Mouse (Mus musculus) heart, postnatal 25 days (tissue): ENCODE results near the gene Hirip3. TPM values are rescaled to one million over a fixed set of nuclear protein-coding genes. Genes with fewer than 3 reads are reported as not detected.

Experiments
- DNase-seq: peaks from one replicate; pipeline ENCODE4 v3.0.0; 2022; ENCODE audit warnings: low spot score
- intact Hi-C: fragments of 180-260 bp; cut with DNase I; formaldehyde crosslinking; loops from one replicate; pipeline ENCODE4 v1.15.1; 2025
- total RNA-seq, 2 experiments: library from RNA; stranded (reverse); gene quantifications; 2 replicates each; pipeline ENCODE4 v1.2.3; 2021

Hirip3 gene
- 1 to 10 TPM; 5.1 to 5.5 TPM for total RNA-seq

DNA sequence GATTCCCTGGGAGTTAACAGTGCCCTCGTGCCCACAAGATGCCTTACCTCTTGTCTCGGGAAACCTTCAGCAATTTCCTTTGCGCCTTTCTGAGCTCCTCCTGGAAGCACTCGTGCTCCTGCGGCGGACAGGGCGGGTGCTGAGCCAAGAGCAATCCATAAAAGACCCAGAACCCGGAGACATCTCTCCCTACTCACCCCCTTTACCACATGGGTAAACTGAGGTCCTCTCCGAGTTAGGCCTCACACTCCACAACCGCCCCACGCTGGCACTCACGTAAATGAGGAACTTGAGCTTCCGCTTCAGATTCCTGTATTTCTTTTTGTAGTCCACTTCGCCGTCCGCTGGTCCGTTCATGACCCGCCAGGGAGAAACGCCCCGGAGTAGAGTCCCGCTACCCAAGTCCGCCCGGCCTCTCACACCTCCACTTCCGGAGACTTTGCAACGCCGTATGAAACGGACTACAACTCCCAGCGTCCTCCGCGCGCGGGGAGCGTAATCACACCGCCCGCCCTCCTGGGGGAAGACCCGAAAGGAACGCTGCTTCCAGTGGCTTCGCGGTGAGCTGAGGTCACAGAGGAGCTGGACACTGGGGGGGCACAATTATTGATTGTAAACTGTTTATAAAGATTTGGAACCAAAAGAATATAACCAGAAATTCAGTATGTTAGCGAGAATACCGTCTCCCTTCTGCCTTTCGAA lies at the start of gene Hirip3:
Gene Hirip3, plus strand, starts transcription at position 544 of the 702 bp plus-strand sequence.
- intact Hi-C loops = loop anchor here (5.0 kb wide), 1 partner anchor 36 kb away; no protein-coding TSS in a partner anchor
- peak; percentile 91 for DNase-seq

- DNase-seq = no peak
- intact Hi-C loops = no loop called here
These were observed 46.0 kb upstream of the Hirip3 start for GRCm38 (mm10) chr7:126815726-126816222.

- intact Hi-C loops = no loop called here
- DNase-seq = no peak
These were observed 45.3 kb upstream of the Hirip3 start for GRCm38 (mm10) chr7:126816494-126816893.

- DNase-seq = no peak
- intact Hi-C loops = no loop called here
These were observed 44.2 kb upstream of the Hirip3 start for GRCm38 (mm10) chr7:126817595-126817994.

GRCm38 (mm10) chr7:126818818-126819217 lies 43.0 kb upstream of the Hirip3 start:
- intact Hi-C loops = no loop called here
- no peak for DNase-seq

- intact Hi-C loops = loop anchor here (1.0 to 5.0 kb wide), 2 partner anchors 205 to 283 kb away; partner anchors contain the start of gene Maz
These were observed 39.8 kb upstream of the Hirip3 start for GRCm38 (mm10) chr7:126821835-126822511.

GRCm38 (mm10) chr7:126822741-126823140 lies 39.0 kb upstream of the Hirip3 start:
- no peak for DNase-seq
- intact Hi-C loops = loop anchor here (1.0 to 5.0 kb wide), 2 partner anchors 205 to 283 kb away; partner anchors contain the start of gene Maz

More at GRCm38 (mm10) chr7:126821835-126822511, 39.8 kb upstream of the Hirip3 start:
- DNase-seq = peak; percentile 57

DNA sequence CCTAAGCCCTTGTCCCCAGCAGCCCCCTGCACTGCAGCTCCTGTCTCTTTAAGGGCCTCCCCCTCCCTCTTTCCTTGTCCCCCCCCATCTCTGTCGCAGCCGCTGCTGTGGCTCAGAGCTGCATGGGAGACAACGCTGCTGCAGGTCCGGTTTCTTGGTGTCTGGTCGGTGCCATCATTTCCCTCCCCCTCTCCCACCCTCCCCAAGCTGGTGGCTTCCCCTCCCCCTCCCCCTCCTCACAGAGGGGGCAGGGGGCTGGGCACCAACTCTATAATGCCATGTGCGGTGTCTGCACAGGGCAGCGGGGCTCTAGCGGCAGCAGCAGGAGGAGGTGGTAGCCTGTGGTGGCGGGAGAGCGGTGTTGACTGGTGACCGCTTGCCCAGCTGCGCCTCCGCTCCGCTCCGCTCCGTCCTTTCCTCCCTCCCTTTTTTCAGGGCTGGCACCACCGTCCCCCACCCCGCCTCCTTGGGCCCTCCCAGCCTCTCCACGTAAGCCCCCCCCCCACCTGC lies 38.5 kb upstream of the Hirip3 start:
- no peak for DNase-seq
- intact Hi-C loops = loop anchor here (5.0 kb wide), 1 partner anchor 204 kb away; the partner anchor contains the start of gene Maz

DNA sequence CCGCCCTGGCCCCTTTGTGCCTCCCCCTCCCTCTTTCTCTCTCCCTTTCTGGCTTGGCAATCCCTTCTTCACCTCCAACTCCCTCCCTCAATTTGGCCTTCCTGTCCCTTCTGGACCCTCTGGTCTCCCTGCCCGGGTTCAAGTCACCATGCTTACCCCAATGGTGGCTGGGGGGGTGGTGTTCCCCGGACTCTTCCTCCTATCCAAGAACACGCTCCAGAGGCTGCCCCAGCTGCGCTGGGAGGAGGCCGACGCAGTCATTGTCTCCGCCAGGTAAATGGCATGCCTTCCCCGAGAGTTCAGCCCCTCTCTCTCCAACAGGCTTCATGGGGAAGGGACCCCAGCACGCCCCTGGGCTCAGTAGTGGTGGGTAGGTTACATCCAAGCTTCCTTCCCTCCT lies 37.8 kb upstream of the Hirip3 start:
- no peak for DNase-seq
- intact Hi-C loops = loop anchor here (5.0 kb wide), 1 partner anchor 203 kb away; the partner anchor contains the start of gene Maz

DNA sequence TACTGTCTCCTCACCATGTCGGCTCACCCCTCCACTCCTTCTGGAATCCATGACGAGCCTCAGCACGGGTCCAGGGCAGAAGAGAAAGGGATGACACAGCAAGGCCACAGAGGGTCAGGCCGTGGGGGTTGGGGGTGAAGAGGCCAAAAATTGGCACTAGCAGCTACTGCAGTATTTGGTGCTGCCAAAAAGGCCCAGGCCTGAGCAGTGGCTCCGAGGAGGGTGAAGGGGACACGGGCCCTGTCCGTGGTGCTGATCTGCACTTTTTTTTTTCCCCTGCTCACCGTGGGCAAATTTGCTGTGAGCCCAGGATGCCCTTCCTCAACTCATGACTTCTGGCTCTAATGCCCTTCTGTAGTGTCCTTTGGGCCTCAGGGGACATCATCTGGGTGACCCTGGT lies 36.4 kb upstream of the Hirip3 start:
- DNase-seq = no peak
- intact Hi-C loops = loop anchor here (5.0 kb wide), 1 partner anchor 122 kb away; the partner anchor contains the start of gene Asphd1

DNA sequence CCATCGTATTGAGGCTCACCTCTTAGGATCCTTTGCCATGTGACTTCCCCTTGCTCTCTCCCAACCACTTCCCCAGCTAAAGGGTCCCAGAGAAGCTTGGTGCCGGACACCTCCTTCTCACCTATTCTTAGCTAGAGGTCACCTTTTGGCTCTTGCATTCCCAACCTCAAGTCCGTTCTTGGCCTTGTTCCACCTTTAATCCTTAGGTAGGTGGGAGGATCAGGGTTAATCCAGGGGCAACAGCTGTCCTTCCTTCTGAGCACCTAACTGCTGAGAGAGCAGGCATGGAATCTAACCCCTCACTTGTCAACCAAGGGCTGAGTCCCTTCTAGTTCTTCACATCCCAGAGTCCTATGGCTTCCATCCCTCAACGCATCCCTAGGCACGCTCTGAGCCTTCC lies 35.8 kb upstream of the Hirip3 start:
- DNase-seq = no peak
- intact Hi-C loops = loop anchor here (5.0 kb wide), 1 partner anchor 121 kb away; the partner anchor contains the start of gene Asphd1

DNA sequence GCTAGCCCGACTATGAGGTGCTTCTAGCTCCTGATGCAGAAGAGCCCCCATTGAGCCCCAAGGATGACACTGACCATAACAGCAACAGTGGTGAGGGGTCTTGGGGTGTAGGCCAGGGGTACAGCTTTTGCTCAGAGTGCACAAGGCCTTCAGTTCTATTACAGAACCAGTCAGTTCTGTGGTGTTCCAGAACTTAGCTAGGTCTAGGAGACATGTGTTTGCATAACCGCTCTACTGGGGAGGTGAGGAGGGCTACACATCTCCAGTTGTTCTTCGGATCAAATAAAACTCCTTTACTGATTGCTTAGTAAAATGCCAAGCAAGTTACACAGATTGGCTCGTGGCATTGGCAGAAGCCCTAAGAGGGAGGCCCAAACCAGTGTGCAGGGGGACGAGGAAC lies 30.2 kb upstream of the Hirip3 start, which contains the start of gene 4930451I11Rik:
Gene 4930451I11Rik, minus strand, starts transcription at position 101 of the 400 bp plus-strand sequence.
- DNase-seq = no peak
- intact Hi-C loops = loop anchor here (5.0 kb wide), 2 partner anchors 56 to 131 kb away; no protein-coding TSS in a partner anchor

DNA sequence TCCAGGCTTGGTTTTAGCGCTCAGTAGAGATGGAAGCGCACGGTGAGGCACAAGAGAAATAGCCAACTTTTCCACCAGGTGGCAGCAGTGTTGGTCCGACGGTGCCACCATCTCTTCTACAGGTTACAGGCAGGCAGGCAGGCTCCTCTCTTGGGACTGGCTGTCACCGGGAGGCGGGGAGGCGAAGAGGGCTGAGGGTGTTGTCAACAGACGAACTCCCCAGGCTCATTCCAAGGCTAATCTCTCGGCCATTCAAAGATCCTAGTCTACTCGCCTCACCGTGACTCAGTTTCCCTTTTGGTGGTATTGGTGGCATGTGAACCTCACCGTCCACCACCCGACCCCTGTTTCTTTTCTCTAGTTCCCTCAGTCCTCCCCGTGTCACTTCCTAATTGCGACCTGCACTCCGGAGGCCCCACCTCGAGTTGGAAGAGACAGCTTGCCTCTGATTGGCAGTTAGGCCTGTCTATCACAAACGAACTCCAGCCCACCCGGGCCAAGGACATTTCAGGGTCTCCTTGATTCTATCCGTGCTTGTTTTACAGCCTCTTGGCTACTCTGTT lies 29.7 kb upstream of the Hirip3 start:
- intact Hi-C loops = loop anchor here (1.0 to 5.0 kb wide), 4 partner anchors 55 to 278 kb away; no protein-coding TSS in a partner anchor
- peak; percentile 33 for DNase-seq

DNA sequence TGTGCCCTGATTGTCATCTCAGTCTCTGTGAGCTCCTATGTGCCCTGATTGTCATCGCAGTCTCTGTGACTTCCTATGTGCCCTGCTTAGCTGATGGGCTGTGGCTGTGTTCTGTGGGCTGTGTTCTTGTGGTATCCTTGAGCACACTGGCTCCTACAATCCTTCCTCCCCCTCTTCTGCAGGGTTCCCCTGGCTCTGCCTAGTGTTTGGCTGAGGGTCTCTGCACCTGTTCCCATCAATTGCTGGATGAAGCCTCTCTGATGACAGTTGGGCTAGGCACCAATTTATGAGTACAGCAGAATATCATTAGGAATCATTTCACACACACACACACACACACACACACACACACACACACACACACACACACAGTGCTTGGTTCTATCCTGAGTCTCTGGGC lies 28.5 kb upstream of the Hirip3 start:
- DNase-seq = no peak
- intact Hi-C loops = loop anchor here (5.0 kb wide), 2 partner anchors 54 to 129 kb away; no protein-coding TSS in a partner anchor

DNA sequence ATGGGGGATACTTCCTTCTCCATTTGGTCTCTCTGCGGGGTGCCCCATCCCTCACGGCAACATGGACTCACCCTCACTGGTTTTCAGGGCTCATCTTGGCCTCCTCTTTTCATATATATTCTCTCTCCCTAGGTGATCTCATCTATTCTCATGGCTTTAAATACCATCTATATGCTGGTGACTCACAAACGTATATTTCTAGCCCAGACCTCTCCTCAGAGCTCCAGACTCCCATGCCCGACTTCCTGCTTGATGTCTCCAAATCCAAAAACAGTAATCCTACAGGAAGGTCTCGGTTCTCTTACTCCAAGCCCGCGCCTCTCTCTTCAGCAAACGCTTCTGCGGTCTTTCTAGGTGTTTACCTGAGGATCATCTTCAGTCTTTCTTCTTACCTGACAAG lies 18.5 kb upstream of the Hirip3 start:
- intact Hi-C loops = no loop called here

DNA sequence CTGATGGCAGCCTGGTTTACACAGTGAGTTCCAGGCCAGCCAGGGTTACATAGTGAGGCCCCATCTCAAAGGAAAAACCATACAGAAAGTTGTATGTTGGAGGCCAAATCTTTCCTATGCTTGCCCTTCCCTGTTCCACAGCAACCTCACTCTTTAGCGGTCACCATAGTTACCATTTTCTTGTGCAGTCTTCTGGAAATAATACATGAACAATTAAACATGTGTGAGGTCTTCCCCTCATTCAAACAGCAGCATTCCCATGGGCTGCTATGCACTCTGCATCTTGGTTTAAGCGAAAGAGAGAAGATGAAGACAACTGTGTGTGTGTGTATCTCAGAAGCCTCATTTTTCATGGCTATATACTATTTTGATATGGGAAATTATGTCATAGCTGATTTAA lies 16.3 kb upstream of the Hirip3 start:
- intact Hi-C loops = no loop called here
- DNase-seq = no peak

More for the DNA sequence above, 18.5 kb upstream of the Hirip3 start:
- DNase-seq = no peak

DNA sequence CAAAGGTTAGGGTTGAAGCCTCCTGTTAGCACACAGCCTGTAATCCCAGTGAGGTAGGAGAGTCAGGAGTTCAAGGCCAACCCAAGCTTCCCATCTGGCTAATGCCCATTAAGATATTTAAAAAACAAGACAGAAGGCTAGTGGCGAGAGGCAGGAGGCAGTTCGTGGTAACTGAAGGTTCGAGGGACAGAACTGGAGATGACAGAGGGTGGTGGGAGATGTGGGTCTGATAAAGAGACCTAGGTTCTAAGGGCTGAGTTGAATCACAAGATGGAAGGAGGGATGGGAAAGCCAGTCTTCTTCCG lies 14.7 kb upstream of the Hirip3 start, which contains the start of gene Doc2a:
Gene Doc2a, plus strand, starts transcription at position 301 of the 305 bp plus-strand sequence.
- DNase-seq = no peak
- intact Hi-C loops = no loop called here

DNA sequence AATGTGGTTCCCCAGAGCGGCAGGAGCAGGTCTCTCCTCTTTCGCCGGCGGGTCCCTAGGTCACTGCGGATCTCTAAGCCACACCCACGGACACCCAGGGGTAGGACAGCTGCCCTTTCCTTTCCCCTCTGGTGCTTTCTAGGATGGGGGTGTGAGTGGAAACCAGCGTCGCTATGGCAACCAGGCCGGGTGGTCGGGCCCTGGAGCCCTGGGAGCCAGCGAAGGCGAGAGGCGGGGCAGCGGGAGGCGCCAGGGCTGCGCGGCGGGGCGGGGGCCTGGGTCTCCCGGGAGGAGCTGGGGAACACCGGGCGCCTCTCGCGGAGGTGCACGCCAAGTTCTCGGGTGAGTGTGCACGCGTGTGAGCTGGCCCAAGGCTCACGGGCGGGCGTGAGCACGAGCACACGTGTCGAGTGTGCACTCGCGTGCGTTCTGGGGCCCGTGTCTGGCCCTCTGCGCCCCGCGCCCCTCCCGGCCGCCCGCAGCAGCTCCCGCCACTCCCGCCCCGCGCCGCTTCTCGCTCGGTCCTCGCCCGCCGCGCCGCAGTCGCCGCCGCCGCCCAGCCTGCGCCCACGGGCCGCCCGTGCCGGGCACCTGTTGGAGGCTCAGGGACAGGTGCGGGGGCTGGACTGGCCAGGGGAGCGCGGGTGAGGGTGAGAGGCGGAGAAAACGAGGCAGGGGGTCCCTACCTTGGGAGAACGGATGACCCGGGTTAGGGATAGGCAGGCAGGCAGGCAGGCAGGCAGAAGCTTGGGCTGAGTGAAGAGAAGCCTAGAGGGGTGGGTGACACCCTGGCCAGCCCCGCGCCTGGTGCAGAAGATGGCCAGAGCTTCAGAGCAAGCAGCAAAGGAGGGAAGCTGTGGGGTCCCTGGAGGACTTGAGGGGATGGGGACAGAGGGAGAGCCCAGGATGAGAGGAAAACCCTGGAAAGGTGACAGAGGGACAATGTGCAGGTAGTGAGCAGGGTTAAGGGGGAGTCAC lies 14.1 kb upstream of the Hirip3 start:
- no peak for DNase-seq
- intact Hi-C loops = no loop called here

DNA sequence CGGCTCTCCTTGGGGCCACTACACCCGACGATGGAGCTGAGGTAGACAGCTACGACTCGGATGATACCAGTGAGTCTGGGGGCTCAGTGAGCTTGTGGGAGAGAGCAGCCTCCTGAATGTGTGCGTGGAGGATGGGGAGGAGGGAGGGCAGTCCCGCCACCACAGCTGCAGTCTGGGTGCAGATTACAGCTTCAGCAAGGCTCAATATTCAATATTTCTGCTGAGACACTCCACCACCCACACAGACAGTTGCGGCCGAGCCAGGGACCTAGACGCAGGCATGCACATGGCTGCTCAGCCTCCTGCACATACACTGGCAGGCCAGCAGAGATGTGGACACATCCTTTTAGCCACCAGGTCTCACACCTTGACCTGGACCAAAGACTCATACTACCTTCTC lies 13.0 kb upstream of the Hirip3 start:
- DNase-seq = no peak
- intact Hi-C loops = no loop called here
